Mouse (Mus musculus): ENCODE data around the gene Plac1. TPM values are rescaled to one million over a fixed set of nuclear protein-coding genes. Genes with fewer than 3 reads are reported as not detected.

Gene Plac1
- polyA plus RNA-seq, 1 experiment from 2014 or later = 2.9 TPM

GRCm38 (mm10) chrX:53268856-53269255 lies 28.9 kb upstream of the Plac1 start:
- ATAC-seq (replicated peaks; ENCODE audit: low FRiP score, low read depth) (peak; percentile 87), DNase-seq (ENCODE audit: low spot score) (peak; percentile 65)
- H3K4me2 ChIP-seq (ENCODE audit: low read length) = peak overlapping the region; percentile 68
- no peaks in the 10 kb centered on the region for H3K36me3 ChIP-seq (ENCODE audit: insufficient read depth, low read length)
- TF ChIP-seq CTCF (IDR thresholded peaks at IDR 0.05; ENCODE audit: low read depth) = no peak
- no peaks in the 10 kb centered on the region for H3K4me1 ChIP-seq (replicated peaks; ENCODE audit: insufficient read depth, low read length)
- no peaks in the 10 kb centered on the region for H3K27me3 ChIP-seq (ENCODE audit: insufficient read depth, low read length)
- no peaks in the 10 kb centered on the region for H3K9me3 ChIP-seq (replicated peaks; ENCODE audit: low read length)
- H3K9ac ChIP-seq (ENCODE audit: low read depth, low read length) = no peak overlapping the region
- 51% methylated on average over 10 of the region's 10 CpGs for WGBS
- no peak overlapping the region; the same call in 1 of the 2 replicates for H3K27ac ChIP-seq
- peak overlapping the region; percentile 59 for H3K4me3 ChIP-seq (replicated peaks; ENCODE audit: low read depth, low read length)

GRCm38 (mm10) chrX:53266186-53266585 lies 26.3 kb upstream of the Plac1 start:
- 73% methylated on average over 9 of the region's 9 CpGs for WGBS
- H3K9ac ChIP-seq (ENCODE audit: low read depth, low read length) = no peak overlapping the region
- no peak overlapping the region for H3K27ac ChIP-seq
- ATAC-seq (replicated peaks; ENCODE audit: low FRiP score, low read depth) = no peak
- DNase-seq (ENCODE audit: low spot score) = no peak
- H3K4me1 ChIP-seq (replicated peaks; ENCODE audit: insufficient read depth, low read length) = no peaks in the 10 kb centered on the region
- no peaks in the 10 kb centered on the region for H3K27me3 ChIP-seq (ENCODE audit: insufficient read depth, low read length)
- H3K4me2 ChIP-seq (ENCODE audit: low read length) = no peak overlapping the region
- H3K4me3 ChIP-seq (replicated peaks; ENCODE audit: low read depth, low read length) = no peak overlapping the region
- H3K36me3 ChIP-seq (ENCODE audit: insufficient read depth, low read length) = no peaks in the 10 kb centered on the region
- no peak for TF ChIP-seq CTCF (IDR thresholded peaks at IDR 0.05; ENCODE audit: low read depth)
- no peaks in the 10 kb centered on the region for H3K9me3 ChIP-seq (replicated peaks; ENCODE audit: low read length)

- DNase-seq (ENCODE audit: low spot score) (peak; percentile 43), ATAC-seq (replicated peaks; ENCODE audit: low FRiP score, low read depth) (no peak)
- no peak overlapping the region for H3K9ac ChIP-seq (ENCODE audit: low read depth, low read length)
- no peak overlapping the region for H3K4me3 ChIP-seq (replicated peaks; ENCODE audit: low read depth, low read length)
- no peaks in the 10 kb centered on the region for H3K9me3 ChIP-seq (replicated peaks; ENCODE audit: low read length)
- TF ChIP-seq CTCF (IDR thresholded peaks at IDR 0.05; ENCODE audit: low read depth) = peak; percentile 67
- H3K36me3 ChIP-seq (ENCODE audit: insufficient read depth, low read length) = no peaks in the 10 kb centered on the region
- no peak overlapping the region for H3K27ac ChIP-seq
- no peaks in the 10 kb centered on the region for H3K27me3 ChIP-seq (ENCODE audit: insufficient read depth, low read length)
- H3K4me1 ChIP-seq (replicated peaks; ENCODE audit: insufficient read depth, low read length) = no peaks in the 10 kb centered on the region
- no peak overlapping the region for H3K4me2 ChIP-seq (ENCODE audit: low read length)
Observed at GRCm38 (mm10) chrX:53255195-53255594, 15.3 kb upstream of the Plac1 start.

GRCm38 (mm10) chrX:53237971-53238370 lies 1.9 kb downstream of the Plac1 start:
- peak; percentile 53 for TF ChIP-seq CTCF (IDR thresholded peaks at IDR 0.05; ENCODE audit: low read depth)
- H3K4me1 ChIP-seq (replicated peaks; ENCODE audit: insufficient read depth, low read length) = no peaks in the 10 kb centered on the region
- 16% methylated on average over 2 of the region's 2 CpGs for WGBS
- DNase-seq (ENCODE audit: low spot score) (no peak), ATAC-seq (replicated peaks; ENCODE audit: low FRiP score, low read depth) (no peak)
- no peak overlapping the region for H3K27ac ChIP-seq
- H3K9ac ChIP-seq (ENCODE audit: low read depth, low read length) = no peak overlapping the region
- H3K36me3 ChIP-seq (ENCODE audit: insufficient read depth, low read length) = no peaks in the 10 kb centered on the region
- H3K4me3 ChIP-seq (replicated peaks; ENCODE audit: low read depth, low read length) = no peak overlapping the region
- H3K4me2 ChIP-seq (ENCODE audit: low read length) = no peak overlapping the region
- H3K27me3 ChIP-seq (ENCODE audit: insufficient read depth, low read length) = no peaks in the 10 kb centered on the region
- H3K9me3 ChIP-seq (replicated peaks; ENCODE audit: low read length) = no peaks in the 10 kb centered on the region

GRCm38 (mm10) chrX:53236404-53236803 lies 3.5 kb downstream of the Plac1 start:
- Histone ChIP-seq H3K9ac (ENCODE audit: low read depth, low read length) (no peak overlapping the region), H3K4me2 (ENCODE audit: low read length) (no peak overlapping the region), H3K4me3 (replicated peaks; ENCODE audit: low read depth, low read length) (no peak overlapping the region), H3K36me3 (ENCODE audit: insufficient read depth, low read length) (no peaks in the 10 kb centered on the region), H3K4me1 (replicated peaks; ENCODE audit: insufficient read depth, low read length) (no peaks in the 10 kb centered on the region), H3K27me3 (ENCODE audit: insufficient read depth, low read length) (no peaks in the 10 kb centered on the region), H3K27ac (no peak overlapping the region), H3K9me3 (replicated peaks; ENCODE audit: low read length) (no peaks in the 10 kb centered on the region)
- DNase-seq (ENCODE audit: low spot score) (no peak), ATAC-seq (replicated peaks; ENCODE audit: low FRiP score, low read depth) (no peak)
- 59% methylated on average over 7 of the region's 7 CpGs for WGBS
- TF ChIP-seq CTCF (IDR thresholded peaks at IDR 0.05; ENCODE audit: low read depth) = no peak

- ATAC-seq (replicated peaks; ENCODE audit: low FRiP score, low read depth) (no peak), DNase-seq (ENCODE audit: low spot score) (peak; percentile 62)
- WGBS = 34% methylated on average over 4 of the region's 4 CpGs
Observed at GRCm38 (mm10) chrX:53233689-53234088, 6.2 kb downstream of the Plac1 start.

GRCm38 (mm10) chrX:53231965-53232364 lies 7.9 kb downstream of the Plac1 start:
- peak overlapping the region; percentile 17 for H3K4me3 ChIP-seq (replicated peaks; ENCODE audit: low read depth, low read length)
- no peaks in the 10 kb centered on the region for H3K4me1 ChIP-seq (replicated peaks; ENCODE audit: insufficient read depth, low read length)
- WGBS = 31% methylated on average over 13 of the region's 13 CpGs
- ATAC-seq (replicated peaks; ENCODE audit: low FRiP score, low read depth) = no peak
- H3K27me3 ChIP-seq (ENCODE audit: insufficient read depth, low read length) = no peaks in the 10 kb centered on the region
- H3K4me2 ChIP-seq (ENCODE audit: low read length) = peak overlapping the region; percentile 53
- TF ChIP-seq CTCF (IDR thresholded peaks at IDR 0.05; ENCODE audit: low read depth) = no peak
- peak overlapping the region; percentile 56 for H3K27ac ChIP-seq
- no peaks in the 10 kb centered on the region for H3K36me3 ChIP-seq (ENCODE audit: insufficient read depth, low read length)
- DNase-seq (ENCODE audit: low spot score) = peak; percentile 42
- no peaks in the 10 kb centered on the region for H3K9me3 ChIP-seq (replicated peaks; ENCODE audit: low read length)
- peak overlapping the region; percentile 40; the same call in 1 of the 2 replicates for H3K9ac ChIP-seq (ENCODE audit: low read depth, low read length)

More at GRCm38 (mm10) chrX:53233689-53234088, 6.2 kb downstream of the Plac1 start:
- Histone ChIP-seq H3K4me3 (replicated peaks; ENCODE audit: low read depth, low read length) (no peak overlapping the region), H3K4me1 (replicated peaks; ENCODE audit: insufficient read depth, low read length) (no peaks in the 10 kb centered on the region), H3K9me3 (replicated peaks; ENCODE audit: low read length) (no peaks in the 10 kb centered on the region), H3K4me2 (ENCODE audit: low read length) (no peak overlapping the region), H3K27me3 (ENCODE audit: insufficient read depth, low read length) (no peaks in the 10 kb centered on the region), H3K27ac (no peak overlapping the region), H3K36me3 (ENCODE audit: insufficient read depth, low read length) (no peaks in the 10 kb centered on the region), H3K9ac (ENCODE audit: low read depth, low read length) (no peak overlapping the region)
- TF ChIP-seq CTCF (IDR thresholded peaks at IDR 0.05; ENCODE audit: low read depth) = peak; percentile 66

All from kidney, postnatal 0 days (tissue).